Mouse (Mus musculus) embryonic fibroblast, embryonic 13.5 days (primary cell): ENCODE data around the gene Asb18.

ENCODE experiments used
- CTCF ChIP-seq: IDR thresholded peaks from 2 replicates; pipeline ENCODE4 v1.5.1; 2011; ENCODE audit warnings: mild to moderate bottlenecking, control low read depth, low read length, moderate library complexity, borderline replicate concordance; ENCODE audit not compliant: insufficient read depth
- POLR2A ChIP-seq: IDR thresholded peaks from 2 replicates; pipeline ENCODE4 v1.6.1; 2011; ENCODE audit warnings: low read depth, mild to moderate bottlenecking, control low read depth, low read length, moderate library complexity

DNA sequence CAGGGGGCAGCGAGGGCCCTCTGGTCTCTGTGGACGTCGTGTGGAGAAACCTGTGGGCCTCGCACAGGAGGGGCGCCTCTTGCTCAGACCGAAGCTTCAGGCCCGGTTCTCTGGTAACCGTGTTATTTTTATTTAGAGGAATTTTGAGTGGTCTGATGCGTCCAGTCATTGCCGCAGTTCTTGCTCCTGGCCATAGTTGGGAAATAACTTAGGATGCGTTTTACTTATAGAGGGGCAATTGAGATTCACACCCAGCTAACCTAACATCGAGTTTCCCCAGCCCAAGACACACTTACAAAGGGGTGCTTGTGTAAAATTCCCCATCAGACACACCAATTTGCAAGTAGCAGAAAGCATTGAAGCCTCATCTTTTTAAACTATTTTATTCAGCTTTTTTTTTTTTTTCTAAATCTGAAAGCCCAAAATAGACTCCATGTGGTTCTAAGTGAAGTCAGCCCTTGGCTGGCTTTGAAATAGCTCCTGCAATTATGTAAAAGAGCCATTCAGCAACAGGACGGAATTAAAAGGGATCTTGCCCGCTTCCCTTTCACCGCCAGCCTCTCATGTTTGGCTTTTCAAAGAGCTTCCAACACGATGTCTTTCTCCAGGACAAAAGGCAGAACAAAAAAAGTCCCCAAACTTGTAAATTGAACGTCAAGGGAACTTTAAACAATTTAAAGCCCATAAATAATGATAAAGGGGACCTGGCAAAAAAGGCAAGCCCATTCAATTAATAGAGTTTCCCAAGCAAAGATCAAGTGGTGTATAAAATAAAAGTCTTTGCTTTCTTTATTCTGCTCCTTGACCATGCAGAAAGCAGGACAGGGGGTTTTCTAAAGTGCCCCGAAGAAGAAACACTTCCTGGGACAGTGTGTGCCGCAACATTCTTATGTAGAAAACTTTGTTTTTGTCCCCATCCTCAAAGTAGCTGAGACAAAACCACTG is 79.9 kb downstream of the Asb18 start:
- no peak for TF ChIP-seq POLR2A
- no peak for TF ChIP-seq CTCF
